Mouse (Mus musculus): Measurements from ENCODE around the gene Scamp3.

DNA sequence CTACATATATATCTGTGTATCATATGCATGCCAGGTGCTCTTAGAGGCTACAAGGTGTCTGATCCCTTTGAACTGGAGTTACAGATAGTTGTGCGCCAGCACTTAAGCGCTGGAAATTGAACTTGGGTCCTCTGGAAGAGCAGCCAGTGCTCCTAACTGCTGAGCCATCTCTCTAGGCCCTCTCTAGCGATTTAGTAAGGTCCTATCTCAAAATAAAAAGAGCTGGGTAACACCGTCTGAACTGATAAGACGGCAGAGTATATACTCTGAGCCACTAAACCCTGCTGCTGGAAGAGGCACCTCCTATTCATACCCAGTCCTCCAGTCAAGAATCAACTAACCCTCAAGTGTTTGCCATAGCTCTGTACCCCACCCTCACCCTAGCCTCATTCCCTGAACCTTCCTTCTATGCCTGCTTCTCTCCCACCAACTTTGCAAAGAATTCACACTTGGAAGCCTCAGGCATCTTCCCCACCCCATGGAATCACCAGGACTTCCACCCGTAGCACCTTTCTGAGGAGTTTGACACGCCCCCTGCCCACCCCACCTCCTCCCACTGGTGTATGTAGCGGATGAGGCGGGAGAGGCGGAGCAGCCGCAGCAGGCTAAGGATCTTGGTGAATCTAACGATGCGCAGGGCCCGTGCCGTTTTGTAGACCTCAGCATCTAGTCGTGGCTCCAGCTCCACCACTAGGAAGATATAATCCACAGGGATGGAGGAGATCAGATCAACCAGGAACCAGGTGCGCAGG is 25.0 kb upstream of the Scamp3 start:
- no peak for TF ChIP-seq CTCF (IDR thresholded peaks at IDR 0.05; ENCODE audit: low read depth, low read length)
- TF ChIP-seq POLR2A (IDR thresholded peaks at IDR 0.05; ENCODE audit: borderline replicate concordance, low read depth, low read length) = no peak

Measured in bone marrow macrophage, adult 2 months (primary cell).